Mouse (Mus musculus): ENCODE measurements around the gene 4933430I17Rik. TPM values are rescaled to one million over a fixed set of nuclear protein-coding genes. Genes with fewer than 3 reads are reported as not detected.
A peak's percentile ranks its signal among the peaks of the same experiment; 100 is the strongest.
"Not testable (repeated sequence)": the region's sequence is repeated elsewhere in the genome, so short reads cannot be mapped to it uniquely, and the experiment has no call there.

The 4933430I17Rik gene
- polyA plus RNA-seq, 1 experiment from 2014 or later = 1.5 TPM

DNA sequence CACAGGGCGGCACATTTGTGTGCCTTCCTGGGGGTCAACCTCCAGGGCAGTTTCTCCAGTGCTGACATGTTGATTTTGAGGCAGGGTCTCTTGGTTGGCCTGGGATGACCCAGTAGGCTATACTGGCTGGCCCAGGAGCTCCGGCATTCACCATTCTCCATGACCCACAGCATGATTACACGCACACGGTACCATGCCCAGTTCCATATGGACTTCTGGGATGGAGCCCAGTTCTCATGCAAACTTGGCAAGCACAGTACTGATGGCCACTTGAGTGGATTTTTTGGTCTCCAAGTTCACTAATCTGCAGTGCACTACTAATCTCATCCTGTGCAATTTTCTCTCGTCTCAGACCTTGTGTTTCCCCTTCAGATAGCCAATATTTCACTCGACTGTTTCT, 42.5 kb downstream of the 4933430I17Rik start:
- DNase-seq (ENCODE audit: low spot score) = no peak
- no peaks in the 10 kb centered on the region for H3K27me3 ChIP-seq (ENCODE audit: low read depth, poor library complexity, severe bottlenecking)
- no peak overlapping the region for H3K4me3 ChIP-seq
- WGBS = 90% methylated on average over 6 of the region's 6 CpGs
- no peaks in the 10 kb centered on the region for H3K9me3 ChIP-seq (replicated peaks)
- no peak overlapping the region for H3K27ac ChIP-seq (replicated peaks)
- no peaks in the 10 kb centered on the region for H3K36me3 ChIP-seq
- H3K4me1 ChIP-seq = no peaks in the 10 kb centered on the region

DNA sequence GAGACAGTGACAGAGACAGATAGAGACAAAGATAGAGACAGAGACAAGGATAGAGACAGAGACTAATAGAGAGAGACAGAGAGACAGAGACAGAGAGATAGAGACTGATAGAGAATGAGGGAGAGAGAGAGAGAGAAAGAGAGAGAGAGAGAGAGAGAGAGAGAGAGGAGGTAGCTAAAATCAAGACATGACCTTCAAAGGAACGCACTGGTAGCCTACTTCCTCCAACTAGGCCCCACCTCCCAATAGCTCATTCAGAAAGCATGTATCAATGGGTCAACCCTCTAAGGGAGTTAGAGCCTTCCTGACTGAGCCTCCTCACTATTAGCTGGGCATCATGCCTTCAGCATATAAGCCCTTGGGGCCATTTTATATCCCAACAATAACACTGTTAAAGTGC, 43.2 kb downstream of the 4933430I17Rik start:
- H3K9me3 ChIP-seq (replicated peaks) = no peaks in the 10 kb centered on the region
- no peak for DNase-seq (ENCODE audit: low spot score)
- H3K27ac ChIP-seq (replicated peaks) = no peak overlapping the region
- no peaks in the 10 kb centered on the region for H3K4me1 ChIP-seq
- no peak overlapping the region for H3K4me3 ChIP-seq
- WGBS = 91% methylated on average over 1 of the region's 1 CpGs
- no peaks in the 10 kb centered on the region for H3K27me3 ChIP-seq (ENCODE audit: low read depth, poor library complexity, severe bottlenecking)
- H3K36me3 ChIP-seq = no peaks in the 10 kb centered on the region

DNA sequence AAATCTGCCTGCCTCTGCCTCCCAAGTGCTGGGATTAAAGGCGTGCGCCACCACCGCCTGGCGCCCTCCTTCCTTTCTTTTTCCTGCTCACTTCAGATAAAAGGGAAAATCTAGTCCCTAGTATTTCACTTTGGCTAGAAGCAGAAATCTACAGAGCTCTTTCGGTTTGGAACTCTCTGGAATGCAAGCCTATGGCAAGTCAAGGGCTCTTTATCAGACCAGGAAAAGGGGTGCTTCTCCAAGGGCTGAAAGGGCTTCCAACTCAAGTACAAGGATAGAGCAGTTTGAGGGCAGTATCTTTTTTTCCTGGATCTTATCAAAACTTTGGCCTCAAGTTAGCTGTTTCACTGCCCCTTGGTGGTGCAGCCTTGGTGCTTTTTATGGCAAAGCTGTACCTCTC, 44.4 kb downstream of the 4933430I17Rik start:
- Histone ChIP-seq H3K4me3 (no peak overlapping the region), H3K9me3 (replicated peaks) (no peaks in the 10 kb centered on the region), H3K4me1 (no peaks in the 10 kb centered on the region), H3K27ac (replicated peaks) (no peak overlapping the region), H3K36me3 (no peaks in the 10 kb centered on the region), H3K27me3 (ENCODE audit: low read depth, poor library complexity, severe bottlenecking) (no peaks in the 10 kb centered on the region)
- no peak for DNase-seq (ENCODE audit: low spot score)
- whole genome bisulfite sequencing = 87% methylated on average over 5 of the region's 5 CpGs

DNA sequence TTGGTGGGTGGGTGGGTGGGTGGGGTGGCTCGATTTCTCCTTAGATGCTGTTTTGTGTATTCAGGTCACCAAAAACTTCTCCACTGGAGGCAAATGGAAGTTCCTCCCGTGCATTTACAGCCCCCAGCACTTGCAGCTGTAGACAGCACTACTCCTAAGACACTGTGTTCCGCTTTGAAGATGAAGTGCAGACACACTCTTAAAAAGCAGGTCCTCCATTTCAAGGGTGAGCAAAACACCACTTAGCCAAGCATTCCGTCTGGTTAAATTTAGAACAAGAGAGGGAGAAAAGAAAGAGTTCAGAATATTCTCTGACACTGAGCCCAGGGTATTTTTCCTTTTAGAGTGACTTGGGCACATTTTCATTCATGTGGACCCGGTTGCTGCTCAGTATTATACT, 44.9 kb downstream of the 4933430I17Rik start:
- WGBS = 81% methylated on average over 5 of the region's 5 CpGs
- Histone ChIP-seq H3K36me3 (no peaks in the 10 kb centered on the region), H3K4me3 (no peak overlapping the region), H3K9me3 (replicated peaks) (no peaks in the 10 kb centered on the region), H3K27ac (replicated peaks) (no peak overlapping the region), H3K27me3 (ENCODE audit: low read depth, poor library complexity, severe bottlenecking) (no peaks in the 10 kb centered on the region), H3K4me1 (no peaks in the 10 kb centered on the region)
- DNase-seq (ENCODE audit: low spot score) = no peak

DNA sequence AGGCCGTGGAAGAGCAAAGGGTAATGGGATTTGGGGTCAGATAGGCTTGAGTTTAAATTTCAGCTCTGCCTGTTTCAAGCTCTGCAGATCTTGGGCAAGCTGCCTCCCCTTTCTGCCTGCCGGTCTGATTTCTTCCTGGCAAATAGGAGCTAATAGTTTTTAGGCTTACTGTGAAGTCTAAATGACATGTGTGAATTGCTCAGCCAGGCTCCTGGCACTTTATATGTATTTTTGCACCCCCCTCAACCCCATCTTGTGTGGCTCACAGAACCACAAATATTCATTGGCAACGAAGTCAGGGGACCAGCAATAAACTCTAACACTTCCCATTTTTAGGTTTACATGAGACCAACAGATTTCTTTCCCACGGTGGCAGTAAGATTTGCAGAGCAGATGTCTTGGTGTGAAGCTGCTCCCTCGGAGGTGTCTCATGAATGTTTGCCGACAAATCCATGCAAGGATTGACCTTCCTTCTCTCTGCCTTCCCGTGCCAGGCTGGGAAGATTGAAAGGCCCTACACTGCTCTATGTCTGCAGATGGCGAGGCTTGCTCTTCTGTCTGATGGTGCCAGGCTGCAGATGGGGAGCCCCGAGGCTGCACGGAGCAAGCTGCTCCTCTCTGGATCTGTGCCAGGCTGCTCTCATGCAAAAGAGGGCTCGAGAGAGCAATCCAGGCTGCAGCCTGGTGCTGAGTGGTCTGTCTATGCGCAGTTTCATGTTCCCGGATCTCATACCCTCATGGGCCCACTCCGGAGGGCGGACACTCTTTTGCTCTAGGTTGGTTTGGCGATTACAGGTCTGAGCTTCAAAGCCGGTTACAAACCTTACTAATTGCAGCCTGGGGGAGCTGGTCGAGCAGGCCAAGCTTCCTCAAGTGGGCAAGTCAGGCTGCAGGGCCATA, 57.4 kb downstream of the 4933430I17Rik start:
- DNase-seq (ENCODE audit: low spot score) = no peak
- Histone ChIP-seq H3K36me3 (no peaks in the 10 kb centered on the region), H3K4me1 (peaks cover 34% of the 10 kb centered on the region), H3K27me3 (ENCODE audit: low read depth, poor library complexity, severe bottlenecking) (peaks cover 41% of the 10 kb centered on the region), H3K9me3 (replicated peaks) (no peaks in the 10 kb centered on the region), H3K4me3 (peak overlapping the region; percentile 71), H3K27ac (replicated peaks) (peak overlapping the region; percentile 93)
- whole genome bisulfite sequencing = 37% methylated on average over 18 of the region's 18 CpGs

DNA sequence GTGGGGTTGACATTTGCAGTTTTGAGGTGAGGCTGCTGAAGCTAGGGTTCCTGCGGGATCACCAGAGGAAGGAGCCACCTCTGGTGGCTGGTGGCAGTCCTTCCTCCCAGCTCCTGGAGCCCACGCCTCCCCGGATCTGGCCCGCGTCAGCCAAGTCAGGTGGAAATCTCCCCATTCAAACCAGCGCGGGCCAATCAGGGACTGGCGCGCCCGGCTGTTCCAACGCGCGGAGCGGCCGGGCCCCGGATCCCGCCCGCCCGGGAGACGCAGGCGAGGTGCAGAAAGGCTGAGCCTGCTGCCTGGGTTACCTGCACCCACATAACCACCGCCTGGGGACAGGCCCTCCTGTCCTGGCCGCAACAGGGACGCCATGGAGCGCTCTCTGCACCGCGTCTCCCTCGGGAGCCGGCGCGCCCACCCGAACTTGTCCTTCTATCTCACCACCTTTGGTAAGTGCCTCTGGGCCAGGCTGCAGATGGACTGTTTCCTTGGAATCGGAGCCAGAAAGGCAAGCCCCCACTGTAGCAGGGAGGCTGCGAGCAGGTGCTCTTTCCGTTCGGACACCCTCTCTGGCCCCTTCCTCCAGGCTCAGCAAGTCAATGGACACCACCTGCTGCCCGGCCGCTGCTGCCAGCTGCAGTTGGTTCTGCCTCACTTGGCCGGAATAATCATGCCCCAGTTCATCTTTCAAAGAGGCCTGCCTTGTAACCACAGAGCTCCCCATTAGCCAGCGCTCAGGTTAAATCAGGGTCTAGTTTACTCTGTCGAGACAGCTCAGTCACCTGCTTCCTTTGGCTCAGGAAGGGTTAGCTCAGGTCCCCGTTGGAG, 58.3 kb downstream of the 4933430I17Rik start:
- DNase-seq (ENCODE audit: low spot score) = peak; percentile 73
- WGBS = 2% methylated on average over 42 of the region's 42 CpGs
- Histone ChIP-seq H3K27me3 (ENCODE audit: low read depth, poor library complexity, severe bottlenecking) (peaks cover 41% of the 10 kb centered on the region), H3K36me3 (no peaks in the 10 kb centered on the region), H3K4me3 (peak overlapping the region; percentile 71), H3K9me3 (replicated peaks) (no peaks in the 10 kb centered on the region), H3K27ac (replicated peaks) (peak overlapping the region; percentile 93), H3K4me1 (peaks cover 34% of the 10 kb centered on the region)

DNA sequence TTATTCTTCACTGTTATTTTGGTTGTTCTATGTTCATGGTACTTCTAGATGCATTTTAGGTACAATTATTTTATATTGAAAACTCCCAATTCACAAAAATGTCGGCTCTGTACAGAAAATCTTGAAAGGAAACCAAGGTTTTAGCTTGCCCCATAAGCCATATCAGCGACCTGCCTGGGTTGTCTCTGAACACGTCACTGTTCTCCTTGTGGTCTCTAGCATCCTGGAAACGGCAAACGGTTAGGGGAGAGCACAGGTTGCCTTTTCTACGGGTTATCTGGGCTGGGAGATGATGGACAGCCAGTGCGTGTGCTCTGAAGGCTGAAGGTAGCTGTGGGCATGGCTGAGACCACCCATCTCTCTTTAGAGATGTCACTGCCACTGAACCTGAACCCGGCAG, 61.9 kb downstream of the 4933430I17Rik start:
- H3K4me3 ChIP-seq = no peak overlapping the region
- no peaks in the 10 kb centered on the region for H3K9me3 ChIP-seq (replicated peaks)
- H3K36me3 ChIP-seq = no peaks in the 10 kb centered on the region
- WGBS = 88% methylated on average over 8 of the region's 8 CpGs
- DNase-seq (ENCODE audit: low spot score) = no peak
- H3K4me1 ChIP-seq = peaks cover 44% of the 10 kb centered on the region
- no peak overlapping the region for H3K27ac ChIP-seq (replicated peaks)
- peaks cover 33% of the 10 kb centered on the region for H3K27me3 ChIP-seq (ENCODE audit: low read depth, poor library complexity, severe bottlenecking)

DNA sequence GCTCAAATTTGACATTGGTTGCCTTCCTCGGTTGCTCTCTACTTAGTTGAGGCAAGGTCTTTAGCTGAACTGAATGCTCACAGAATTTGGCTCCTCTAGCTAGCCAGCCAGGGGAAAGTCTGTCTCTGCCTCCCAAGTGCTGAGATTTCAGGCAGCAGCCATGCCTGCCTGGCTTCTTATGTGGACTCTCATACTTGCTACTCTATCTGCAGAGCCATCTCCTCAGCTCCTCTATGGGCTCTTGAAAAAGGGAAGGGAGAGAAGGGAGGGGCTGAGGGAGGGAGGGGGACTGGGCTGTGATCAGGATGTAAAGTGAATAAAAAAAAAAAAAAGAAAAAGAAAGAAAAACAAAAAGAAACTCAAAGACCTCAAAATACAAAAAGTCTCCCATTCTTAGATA, 65.7 kb downstream of the 4933430I17Rik start:
- H3K36me3 ChIP-seq = no peaks in the 10 kb centered on the region
- WGBS = 81% methylated on average over 1 of the region's 1 CpGs
- no peak for DNase-seq (ENCODE audit: low spot score)
- H3K4me3 ChIP-seq = no peak overlapping the region
- H3K4me1 ChIP-seq = peaks cover 26% of the 10 kb centered on the region
- H3K9me3 ChIP-seq (replicated peaks) = no peaks in the 10 kb centered on the region
- H3K27ac ChIP-seq (replicated peaks) = no peak overlapping the region
- H3K27me3 ChIP-seq (ENCODE audit: low read depth, poor library complexity, severe bottlenecking) = 0 out of 2 replicates have a peak, but pooled peaks cover under 1% of the 10 kb centered on the region

DNA sequence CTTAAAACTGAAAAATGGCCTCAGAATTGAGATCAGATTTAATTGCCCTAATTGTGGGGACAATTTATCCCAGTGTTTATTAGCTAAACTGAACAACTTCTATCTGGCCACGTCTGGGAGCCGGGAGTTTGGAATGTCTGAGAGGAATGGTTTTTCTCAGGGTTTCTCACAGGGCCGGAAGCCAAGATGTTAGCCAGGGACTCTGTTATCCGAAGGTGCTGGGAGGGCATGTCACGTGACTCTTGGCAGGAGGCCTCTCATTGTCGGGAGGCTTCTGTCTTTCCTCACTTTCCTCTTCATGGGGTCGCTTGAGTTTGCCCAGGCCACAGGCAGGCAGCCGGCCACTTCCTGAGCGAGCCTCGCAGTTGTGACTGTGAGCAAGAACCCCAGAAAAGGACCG, 66.2 kb downstream of the 4933430I17Rik start:
- Histone ChIP-seq H3K4me3 (no peak overlapping the region; the same call in 1 of the 2 replicates), H3K27me3 (ENCODE audit: low read depth, poor library complexity, severe bottlenecking) (no peaks in the 10 kb centered on the region), H3K27ac (replicated peaks) (peak overlapping the region; percentile 57), H3K4me1 (peaks cover 26% of the 10 kb centered on the region), H3K36me3 (no peaks in the 10 kb centered on the region), H3K9me3 (replicated peaks) (no peaks in the 10 kb centered on the region)
- 11% methylated on average over 11 of the region's 11 CpGs for WGBS
- DNase-seq (ENCODE audit: low spot score) = peak; percentile 33

DNA sequence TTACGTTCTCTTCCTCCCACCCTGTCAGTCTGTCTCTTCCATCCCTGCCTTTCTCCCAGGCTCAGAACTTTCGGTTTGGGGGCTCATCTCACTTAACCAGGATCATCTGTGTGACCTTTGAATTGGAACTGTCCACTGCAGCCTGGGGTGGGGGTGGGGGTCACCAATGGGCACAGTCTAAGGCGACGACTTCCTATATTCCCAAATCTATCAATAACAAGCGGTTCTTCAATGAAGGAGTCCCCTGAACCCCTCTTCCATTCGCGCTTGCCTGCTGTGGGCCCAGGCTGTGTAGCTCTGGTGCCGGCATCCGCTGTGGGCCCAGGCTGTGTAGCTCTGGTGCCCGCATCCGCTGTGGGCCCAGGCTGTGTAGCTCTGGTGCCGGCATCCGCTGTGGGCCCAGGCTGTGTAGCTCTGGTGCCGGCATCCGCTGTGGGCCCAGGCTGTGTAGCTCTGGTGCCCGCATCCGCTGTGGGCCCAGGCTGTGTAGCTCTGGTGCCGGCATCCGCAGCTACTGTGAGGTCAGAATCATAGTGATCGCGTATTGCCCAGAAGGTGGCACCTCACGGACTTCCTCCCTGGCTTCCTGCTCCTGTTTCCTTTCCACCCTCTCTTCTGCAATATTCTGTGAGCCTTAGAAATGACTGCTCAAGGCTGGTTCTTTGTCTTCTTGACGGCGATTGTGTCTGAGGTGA, 68.5 kb downstream of the 4933430I17Rik start:
- Histone ChIP-seq H3K4me1 (peaks cover 26% of the 10 kb centered on the region), H3K27ac (replicated peaks) (peak overlapping the region; percentile 55; the same call in 1 of the 2 replicates)
- H3K27me3 ChIP-seq (ENCODE audit: low read depth, poor library complexity, severe bottlenecking); DNase-seq (ENCODE audit: low spot score); H3K4me3 ChIP-seq; H3K36me3 ChIP-seq; H3K9me3 ChIP-seq (replicated peaks): not testable (repeated sequence)
- WGBS = 90% methylated on average over 24 of the region's 24 CpGs

DNA sequence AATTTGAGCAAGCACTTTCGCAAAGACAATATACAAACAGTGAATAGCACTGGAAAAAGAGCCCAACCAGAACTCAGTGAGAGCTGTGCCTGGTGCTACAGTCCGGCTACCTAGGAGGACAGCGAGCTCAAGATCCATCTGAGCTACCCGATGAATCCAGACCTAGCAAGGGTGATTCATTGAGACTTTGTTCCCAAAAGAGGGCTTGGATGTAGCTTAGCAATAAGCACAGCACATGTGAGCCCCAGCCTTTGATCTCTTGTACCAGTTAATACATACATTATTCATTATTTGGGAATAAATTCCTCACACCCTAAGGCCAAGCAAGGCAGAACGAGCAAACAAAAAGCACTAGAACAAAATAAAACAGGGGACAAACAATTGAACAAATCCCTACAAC, 69.3 kb downstream of the 4933430I17Rik start:
- no peak overlapping the region for H3K4me3 ChIP-seq
- peaks cover 26% of the 10 kb centered on the region for H3K4me1 ChIP-seq
- no peaks in the 10 kb centered on the region for H3K9me3 ChIP-seq (replicated peaks)
- WGBS = 63% methylated on average over 5 of the region's 5 CpGs
- no peaks in the 10 kb centered on the region for H3K36me3 ChIP-seq
- no peaks in the 10 kb centered on the region for H3K27me3 ChIP-seq (ENCODE audit: low read depth, poor library complexity, severe bottlenecking)
- no peak for DNase-seq (ENCODE audit: low spot score)
- peak overlapping the region; percentile 64; the same call in 1 of the 2 replicates for H3K27ac ChIP-seq (replicated peaks)

DNA sequence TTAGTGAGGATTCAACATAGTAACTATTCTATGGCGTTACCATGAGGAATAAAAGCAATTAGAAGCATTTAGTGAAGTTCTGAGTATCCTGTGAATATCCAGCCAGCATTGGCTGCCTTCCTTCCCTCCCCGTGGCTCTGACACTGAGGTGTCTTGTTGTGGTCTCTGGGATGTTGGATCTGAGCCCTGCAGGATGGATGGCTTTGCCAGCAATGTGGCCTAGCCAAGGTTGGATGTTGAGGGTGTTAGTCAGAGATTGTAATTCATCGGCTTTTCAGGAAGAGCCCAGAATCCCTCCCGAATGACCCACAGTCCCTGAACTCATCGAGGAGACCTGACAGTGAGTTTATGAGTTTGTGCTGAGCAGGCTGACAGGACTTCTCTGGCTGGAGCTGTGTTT, 70.9 kb downstream of the 4933430I17Rik start:
- Histone ChIP-seq H3K36me3 (no peaks in the 10 kb centered on the region), H3K9me3 (replicated peaks) (no peaks in the 10 kb centered on the region; the same call in 1 of the 2 replicates), H3K4me1 (peaks cover 22% of the 10 kb centered on the region), H3K4me3 (no peak overlapping the region), H3K27me3 (ENCODE audit: low read depth, poor library complexity, severe bottlenecking) (no peaks in the 10 kb centered on the region), H3K27ac (replicated peaks) (no peak overlapping the region)
- 82% methylated on average over 5 of the region's 5 CpGs for WGBS
- DNase-seq (ENCODE audit: low spot score) = no peak
